Mouse (Mus musculus) limb, embryonic 14.5 days (tissue): ENCODE data around the gene Nt5m. TPM values are rescaled to one million over a fixed set of nuclear protein-coding genes. Genes with fewer than 3 reads are reported as not detected.

Source experiments
- ATAC-seq: fragments of 200-750 bp; cut with Nextera tagmentation; 2 replicates; pipeline ENCODE4 v1.8.0; 2017; ENCODE audit warnings: low read depth, moderate number of reproducible peaks, moderate TSS enrichment; ENCODE audit not compliant: low FRiP score
- DNase-seq: peaks from one replicate; pipeline ENCODE4 v3.0.0-alpha.2; 2015; ENCODE audit warnings: low spot score
- H3K27ac ChIP-seq: fragments of 300-500 bp; sonication (generic); replicated peaks from 2 replicates; pipeline ENCODE4 v1.5.1; 2014; ENCODE audit warnings: low read depth, mild to moderate bottlenecking, low read length, moderate library complexity, mixed read lengths
- H3K27me3 ChIP-seq: fragments of 300-500 bp; sonication (generic); 2 replicates; pipeline ENCODE4 v1.6.1; 2014; ENCODE audit warnings: low read length, mixed read lengths; ENCODE audit not compliant: control insufficient read depth, insufficient read depth
- H3K36me3 ChIP-seq: fragments of 300-500 bp; sonication (generic); 2 replicates; pipeline ENCODE4 v1.6.1; 2014; ENCODE audit warnings: mild to moderate bottlenecking, low read length, moderate library complexity, mixed read lengths; ENCODE audit not compliant: control insufficient read depth, insufficient read depth
- H3K4me1 ChIP-seq: fragments of 300-500 bp; sonication (generic); 2 replicates; pipeline ENCODE4 v1.6.1; 2014; ENCODE audit warnings: antibody characterized with exemption, low read length, mixed read lengths; ENCODE audit not compliant: control insufficient read depth, insufficient read depth
- H3K4me2 ChIP-seq: fragments of 300-500 bp; sonication (generic); replicated peaks from 2 replicates; pipeline ENCODE4 v1.6.1; 2014; ENCODE audit warnings: low read depth, mild to moderate bottlenecking, low read length, moderate library complexity; ENCODE audit not compliant: severe bottlenecking
- H3K4me3 ChIP-seq: fragments of 300-500 bp; sonication (generic); replicated peaks from 2 replicates; pipeline ENCODE4 v1.5.1; 2014; ENCODE audit warnings: low read length
- H3K9ac ChIP-seq: fragments of 300-500 bp; sonication (generic); 2 replicates; pipeline ENCODE4 v1.6.1; 2014; ENCODE audit warnings: mild to moderate bottlenecking, low read depth, low read length, moderate library complexity; ENCODE audit not compliant: severe bottlenecking
- H3K9me3 ChIP-seq: fragments of 300-500 bp; sonication (generic); 2 replicates; pipeline ENCODE4 v1.6.1; 2016; ENCODE audit warnings: low read length; ENCODE audit not compliant: control insufficient read depth
- POLR2A ChIP-seq: fragments of 200-500 bp; IDR thresholded peaks from 2 replicates; pipeline ENCODE4 v1.8.0; 2012; ENCODE audit warnings: inconsistent platforms, mild to moderate bottlenecking, moderate library complexity, borderline replicate concordance; ENCODE audit not compliant: insufficient read depth, insufficient read length; ENCODE audit errors: extremely low read depth
- WGBS: fragments of 180-500 bp; shearing (Covaris S2); extraction: QIAGEN DNeasy Blood & Tissue Kit; methylation state at CpG from one replicate; pipeline ENCODE4 v1.1.7; 2014; 5-methylcytosine and 5-hydroxymethylcytosine counted together
- polyA plus RNA-seq, 2 experiments: library from polyadenylated mRNA; depleted of rRNA in 1 of 2; stranded (reverse) in 1 of 2; unstranded in 1 of 2; fragments of >200 nt; fragmentation: Nextera tagmentation in 1 of 2; extraction: Ambion mirVana in 1 of 2; gene quantifications; 2 replicates each; pipeline versions ENCODE4 v1.2.1 to v1.2.3; 2012 to 2014

Nt5m gene
- polyA plus RNA-seq, 2 experiments, result 39.7 to 41.9 TPM

DNA sequence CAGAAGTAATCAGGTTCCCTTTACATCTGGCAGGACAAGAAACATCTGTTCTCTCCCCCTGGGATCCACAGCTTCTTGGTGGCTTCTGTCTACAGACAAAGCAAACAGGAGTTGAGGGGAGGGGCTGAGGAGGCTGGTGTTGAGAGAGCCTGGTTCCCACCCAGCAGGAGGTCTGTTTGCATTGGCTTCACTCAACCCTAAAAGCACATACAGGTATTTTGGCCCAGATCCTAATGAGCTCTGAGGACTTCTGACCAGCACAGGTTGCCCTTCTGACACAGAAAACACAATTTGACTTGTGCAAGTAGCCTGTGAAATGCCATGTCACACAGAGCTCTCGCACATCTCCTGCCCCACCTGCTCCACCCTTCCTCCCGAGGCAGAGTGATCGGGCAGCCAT, 69.2 kb downstream of the Nt5m start:
- no peak overlapping the region for H3K9ac ChIP-seq
- H3K27ac ChIP-seq, result no peak overlapping the region
- DNase-seq, result no peak
- H3K9me3 ChIP-seq, result no peaks in the 10 kb centered on the region
- H3K4me1 ChIP-seq, result no peaks in the 10 kb centered on the region
- no peak overlapping the region for H3K4me2 ChIP-seq
- H3K36me3 ChIP-seq, result no peaks in the 10 kb centered on the region
- no peaks in the 10 kb centered on the region for H3K27me3 ChIP-seq
- 66% methylated on average over 3 of the region's 3 CpGs for WGBS
- no peak overlapping the region for H3K4me3 ChIP-seq
- ATAC-seq, result no peak
- TF ChIP-seq POLR2A, result no peak

DNA sequence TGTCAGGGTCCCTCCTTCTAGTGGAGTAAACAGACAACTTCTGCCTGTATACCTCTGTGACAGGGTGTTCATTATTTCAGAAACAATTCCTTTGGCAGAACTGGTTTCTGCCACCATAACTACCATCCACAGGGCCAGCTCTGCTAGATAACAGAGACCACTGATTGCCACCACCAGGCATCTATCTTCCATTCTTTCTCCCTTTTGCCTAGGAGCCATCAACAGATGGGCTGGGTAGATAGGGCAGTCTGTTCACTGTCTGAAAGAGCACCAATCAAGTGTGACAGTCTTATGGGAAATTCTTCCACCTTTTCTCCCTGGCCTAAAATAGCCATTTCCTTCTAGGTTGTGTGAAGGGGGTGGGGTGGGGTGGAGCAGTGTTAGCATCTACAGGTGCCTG, 71.3 kb downstream of the Nt5m start:
- Histone ChIP-seq H3K4me1 (no peaks in the 10 kb centered on the region), H3K9me3 (no peaks in the 10 kb centered on the region), H3K36me3 (no peaks in the 10 kb centered on the region), H3K9ac (no peak overlapping the region), H3K4me3 (no peak overlapping the region), H3K27ac (no peak overlapping the region), H3K4me2 (no peak overlapping the region), H3K27me3 (no peaks in the 10 kb centered on the region)
- DNase-seq (no peak), ATAC-seq (no peak)
- TF ChIP-seq POLR2A, result no peak

DNA sequence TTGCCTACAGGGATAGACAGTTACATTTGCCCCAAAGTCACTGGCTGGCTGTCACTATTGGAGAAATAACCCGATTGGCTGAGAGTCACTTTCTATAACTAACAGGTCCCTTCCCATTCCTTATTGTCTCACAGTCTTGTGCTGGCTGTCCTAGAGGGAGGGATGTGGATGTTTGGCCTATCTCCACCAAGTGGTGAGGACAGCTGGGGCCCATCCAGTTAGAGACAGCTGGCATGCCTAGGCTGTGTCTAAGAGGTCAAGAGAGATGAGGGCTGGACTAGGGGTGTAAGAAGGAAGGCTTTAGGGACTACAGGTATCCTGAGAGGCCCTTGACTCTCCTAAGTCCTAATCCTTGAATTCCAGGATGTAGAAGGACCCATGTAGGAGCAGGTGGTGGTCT, 72.3 kb downstream of the Nt5m start:
- ATAC-seq, result no peak
- no peak for TF ChIP-seq POLR2A

DNA sequence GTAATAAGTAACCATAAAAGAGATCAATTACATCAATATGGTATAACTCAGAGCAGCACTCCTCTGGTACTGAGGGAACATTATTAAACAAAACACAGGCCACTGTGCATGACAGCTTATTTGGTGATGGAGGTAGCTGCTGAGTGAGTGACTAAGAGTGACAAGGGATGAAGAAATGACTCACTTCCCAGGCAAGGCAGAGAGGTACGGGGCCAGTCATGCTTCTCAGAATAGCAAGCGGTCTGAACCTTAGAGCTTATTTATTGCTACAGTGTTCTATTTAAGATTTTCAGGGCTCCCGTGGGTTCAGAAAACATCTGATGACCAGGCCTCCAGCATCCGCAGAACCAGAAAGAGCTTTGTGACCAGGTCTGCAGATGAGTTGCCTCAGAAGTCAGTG, 74.5 kb downstream of the Nt5m start:
- no peak overlapping the region for H3K27ac ChIP-seq
- 49% methylated on average over 4 of the region's 4 CpGs for WGBS
- no peak for TF ChIP-seq POLR2A
- H3K4me3 ChIP-seq, result no peak overlapping the region
- H3K9ac ChIP-seq, result no peak overlapping the region
- H3K36me3 ChIP-seq, result no peaks in the 10 kb centered on the region
- no peaks in the 10 kb centered on the region for H3K27me3 ChIP-seq
- H3K4me2 ChIP-seq, result no peak overlapping the region
- no peak for ATAC-seq
- DNase-seq, result no peak
- H3K4me1 ChIP-seq, result no peaks in the 10 kb centered on the region
- H3K9me3 ChIP-seq, result no peaks in the 10 kb centered on the region

More for the DNA sequence above, 72.3 kb downstream of the Nt5m start:
- Histone ChIP-seq H3K4me3 (no peak overlapping the region), H3K4me2 (no peak overlapping the region), H3K9me3 (no peaks in the 10 kb centered on the region), H3K27me3 (no peaks in the 10 kb centered on the region), H3K9ac (no peak overlapping the region), H3K36me3 (no peaks in the 10 kb centered on the region), H3K27ac (no peak overlapping the region), H3K4me1 (no peaks in the 10 kb centered on the region)
- 90% methylated on average over 1 of the region's 1 CpGs for WGBS
- no peak for DNase-seq

DNA sequence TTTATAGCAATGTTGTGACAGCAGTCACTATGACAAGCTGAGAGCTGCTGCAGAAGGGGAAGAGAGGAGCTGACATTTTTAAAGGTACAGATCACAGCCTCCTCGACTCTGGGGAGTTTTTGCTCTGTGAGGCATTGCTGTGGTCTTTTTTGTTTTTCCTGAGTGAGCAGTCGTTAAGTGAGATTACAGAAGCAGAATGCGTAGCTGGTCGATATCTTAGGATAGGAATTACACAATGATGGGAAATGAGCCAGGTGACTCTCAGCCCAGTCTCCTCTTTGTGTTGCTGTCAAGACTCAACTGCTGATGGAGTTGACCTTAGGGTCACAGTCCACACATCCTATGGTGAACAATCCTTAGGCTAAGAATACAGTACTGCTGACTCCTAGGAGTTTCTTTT, 78.8 kb downstream of the Nt5m start:
- Histone ChIP-seq H3K9ac (no peak overlapping the region), H3K9me3 (no peaks in the 10 kb centered on the region), H3K4me3 (no peak overlapping the region), H3K27ac (no peak overlapping the region), H3K36me3 (no peaks in the 10 kb centered on the region), H3K4me2 (no peak overlapping the region), H3K27me3 (no peaks in the 10 kb centered on the region), H3K4me1 (no peaks in the 10 kb centered on the region)
- no peak for DNase-seq
- WGBS, result 65% methylated on average over 4 of the region's 4 CpGs
- no peak for ATAC-seq
- no peak for TF ChIP-seq POLR2A

DNA sequence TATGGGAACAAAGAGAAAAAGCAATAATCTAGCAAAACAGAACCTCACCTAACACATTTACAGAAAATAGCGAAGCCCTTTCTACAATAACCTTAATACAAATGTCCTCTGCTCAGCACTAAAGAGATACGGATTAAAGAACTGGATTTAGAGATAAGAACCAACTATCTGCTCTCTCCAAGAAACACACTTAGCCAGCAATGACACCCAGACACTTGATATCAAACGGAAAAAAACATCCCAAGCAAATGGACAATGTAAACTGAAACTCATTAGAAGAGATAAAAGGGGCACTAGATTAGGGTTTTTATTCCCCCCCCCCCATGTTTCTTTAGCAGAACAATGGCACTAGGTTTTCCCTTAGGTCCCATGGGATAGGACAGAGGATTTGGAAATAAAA, 80.2 kb downstream of the Nt5m start:
- Histone ChIP-seq H3K9ac (no peak overlapping the region), H3K9me3 (no peaks in the 10 kb centered on the region), H3K4me3 (no peak overlapping the region), H3K4me1 (no peaks in the 10 kb centered on the region), H3K27me3 (no peaks in the 10 kb centered on the region), H3K36me3 (no peaks in the 10 kb centered on the region), H3K4me2 (no peak overlapping the region), H3K27ac (no peak overlapping the region)
- TF ChIP-seq POLR2A, result no peak
- WGBS, result 76% methylated on average over 3 of the region's 3 CpGs
- no peak for DNase-seq
- no peak for ATAC-seq
